Mouse (Mus musculus) layer of hippocampus, adult 2 months (tissue): Measurements from ENCODE around the gene Mfrp. TPM values are rescaled to one million over a fixed set of nuclear protein-coding genes. Genes with fewer than 3 reads are reported as not detected.
A peak's percentile ranks its signal among the peaks of the same experiment; 100 is the strongest.

Experiments used
- DNase-seq, 2 experiments: peaks; one replicate each; pipeline ENCODE4 v3.0.0; 2022; ENCODE audit warnings: low spot score in 2 of 2
- H3K27ac ChIP-seq: fragments of 200-600 bp; 2 replicates; pipeline ENCODE4 v1.8.1; 2022
- H3K4me3 ChIP-seq: fragments of 200-600 bp; 2 replicates; pipeline ENCODE4 v1.8.1; 2022; ENCODE audit warnings: mild to moderate bottlenecking
- CTCF ChIP-seq: fragments of 200-600 bp; conservative IDR thresholded peaks from 2 replicates; pipeline ENCODE4 v1.8.1; 2022; ENCODE audit warnings: antibody characterized with exemption, mild to moderate bottlenecking, moderate library complexity
- long read RNA-seq, 2 experiments: library from polyadenylated mRNA; stranded (forward); transcript quantifications; one replicate each; pipeline ENCODE4 v2.0.0; 2021; ENCODE audit warnings: borderline mapping rate in 2 of 2
- total RNA-seq, 2 experiments: library from RNA; stranded (reverse); gene quantifications; 2 replicates each; pipeline ENCODE4 v1.2.3; 2021

The Mfrp gene
- total RNA-seq = 1 to 10 TPM in 1 of 2 experiments, not detected in 1; 1.3 TPM
- long read RNA-seq, experiment 1 = 0 reads
- long read RNA-seq, experiment 2 = 0 reads

- no peak within 1 kb of the TSS for H3K27ac ChIP-seq
- no peak within 1 kb of the TSS for H3K4me3 ChIP-seq
- no peak for TF ChIP-seq CTCF
- no peak for DNase-seq
Measured at GRCm38 (mm10) chr9:44101490-44101889, at the start of gene Mfrp. Gene Mfrp, plus strand, starts transcription at chr9:44101729.

- TF ChIP-seq CTCF = peak; percentile 55
- Histone ChIP-seq H3K27ac (no peak overlapping the region), H3K4me3 (no peak overlapping the region)
- DNase-seq = no peak
Measured at GRCm38 (mm10) chr9:44052855-44053254, 48.7 kb upstream of the Mfrp start.

- Histone ChIP-seq H3K4me3 (no peak overlapping the region), H3K27ac (no peak overlapping the region)
- TF ChIP-seq CTCF = no peak
- no peak for DNase-seq
Measured at GRCm38 (mm10) chr9:44053936-44054335, 47.6 kb upstream of the Mfrp start.

GRCm38 (mm10) chr9:44058606-44059005 is 42.9 kb upstream of the Mfrp start:
- Histone ChIP-seq H3K4me3 (no peak overlapping the region), H3K27ac (no peak overlapping the region)
- DNase-seq = no peak
- TF ChIP-seq CTCF = no peak

GRCm38 (mm10) chr9:44065177-44065576 is 36.4 kb upstream of the Mfrp start:
- no peak for DNase-seq
- peak; percentile 55 for TF ChIP-seq CTCF
- Histone ChIP-seq H3K4me3 (no peak overlapping the region), H3K27ac (no peak overlapping the region)

- Histone ChIP-seq H3K4me3 (peak within 1 kb of the TSS; percentile 84), H3K27ac (peak within 1 kb of the TSS; percentile 97)
- TF ChIP-seq CTCF = peak; percentile 98
- DNase-seq = peak; percentile 99 to 100
Measured at GRCm38 (mm10) chr9:44066785-44067225, 34.7 kb upstream of the Mfrp start, which contains the start of gene Usp2. Gene Usp2, plus strand, starts transcription at chr9:44067021.

- peak overlapping the region; percentile 97 for H3K27ac ChIP-seq
- no peak for TF ChIP-seq CTCF
- H3K4me3 ChIP-seq = peak overlapping the region; percentile 84
- DNase-seq = no peak
Measured at GRCm38 (mm10) chr9:44067241-44067959, 34.1 kb upstream of the Mfrp start.

- no peak for DNase-seq
- TF ChIP-seq CTCF = no peak
- no peak overlapping the region for H3K27ac ChIP-seq
- peak overlapping the region; percentile 84; the same call in 1 of the 2 replicates for H3K4me3 ChIP-seq
Measured at GRCm38 (mm10) chr9:44067960-44068330, 33.6 kb upstream of the Mfrp start.

- DNase-seq = no peak
- Histone ChIP-seq H3K4me3 (no peak overlapping the region), H3K27ac (no peak overlapping the region)
- TF ChIP-seq CTCF = no peak
Measured at GRCm38 (mm10) chr9:44069252-44069651, 32.3 kb upstream of the Mfrp start.

GRCm38 (mm10) chr9:44070113-44070843 is 31.3 kb upstream of the Mfrp start:
- TF ChIP-seq CTCF = no peak
- no peak for DNase-seq
- Histone ChIP-seq H3K4me3 (no peak overlapping the region), H3K27ac (peak overlapping the region; percentile 93; the same call in 1 of the 2 replicates)

- Histone ChIP-seq H3K4me3 (no peak overlapping the region), H3K27ac (peak overlapping the region; percentile 93)
- no peak for TF ChIP-seq CTCF
- DNase-seq = no peak
Measured at GRCm38 (mm10) chr9:44070844-44071231, 30.7 kb upstream of the Mfrp start.

GRCm38 (mm10) chr9:44071914-44072598 is 29.5 kb upstream of the Mfrp start:
- peak overlapping the region; percentile 42 for H3K4me3 ChIP-seq
- no peak for TF ChIP-seq CTCF
- peak in 1 of 2 experiments; percentile 76 for DNase-seq
- peak overlapping the region; percentile 93 for H3K27ac ChIP-seq

GRCm38 (mm10) chr9:44072599-44072915 is 29.0 kb upstream of the Mfrp start:
- Histone ChIP-seq H3K4me3 (peak overlapping the region; percentile 42), H3K27ac (peak overlapping the region; percentile 93)
- no peak for TF ChIP-seq CTCF
- peak in 1 of 2 experiments; percentile 57 for DNase-seq
